Mouse (Mus musculus) yolk sac, embryonic 10.5 days (tissue): ENCODE results near the gene Tusc2.

Experiments
- DNase-seq: peaks from one replicate; pipeline ENCODE4 v3.0.0-alpha.2; 2017; ENCODE audit warnings: low spot score

Gene Tusc2

DNA sequence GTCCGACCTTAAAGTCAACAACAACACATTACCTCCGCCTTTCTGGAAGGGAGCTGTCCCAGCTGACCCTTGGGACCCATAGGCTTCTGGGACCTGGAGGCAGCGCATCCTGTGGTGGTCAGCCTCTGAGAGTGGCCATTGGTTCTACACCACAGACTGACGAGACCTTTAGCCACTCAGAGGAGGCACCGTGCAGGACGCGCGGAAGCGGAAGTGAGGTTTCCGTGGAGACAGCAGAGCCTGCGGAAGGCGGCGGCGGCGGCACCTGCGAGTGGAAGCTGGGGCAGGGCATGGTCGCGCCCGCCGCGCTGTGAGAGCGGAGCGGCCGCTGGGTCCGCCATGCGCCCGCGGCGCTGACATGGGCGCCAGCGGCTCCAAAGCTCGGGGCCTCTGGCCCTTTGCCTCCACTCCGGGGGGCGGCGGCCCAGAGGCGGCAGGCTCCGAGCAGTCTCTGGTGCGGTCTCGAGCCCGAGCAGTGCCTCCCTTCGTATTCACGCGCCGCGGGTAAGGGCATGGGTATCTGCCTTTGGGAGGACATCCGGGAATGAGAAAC lies at the start of gene Tusc2:
Tusc2 (plus strand) TSS at position 227 of the 553 bp plus-strand sequence.
- peak; percentile 95 for DNase-seq

DNA sequence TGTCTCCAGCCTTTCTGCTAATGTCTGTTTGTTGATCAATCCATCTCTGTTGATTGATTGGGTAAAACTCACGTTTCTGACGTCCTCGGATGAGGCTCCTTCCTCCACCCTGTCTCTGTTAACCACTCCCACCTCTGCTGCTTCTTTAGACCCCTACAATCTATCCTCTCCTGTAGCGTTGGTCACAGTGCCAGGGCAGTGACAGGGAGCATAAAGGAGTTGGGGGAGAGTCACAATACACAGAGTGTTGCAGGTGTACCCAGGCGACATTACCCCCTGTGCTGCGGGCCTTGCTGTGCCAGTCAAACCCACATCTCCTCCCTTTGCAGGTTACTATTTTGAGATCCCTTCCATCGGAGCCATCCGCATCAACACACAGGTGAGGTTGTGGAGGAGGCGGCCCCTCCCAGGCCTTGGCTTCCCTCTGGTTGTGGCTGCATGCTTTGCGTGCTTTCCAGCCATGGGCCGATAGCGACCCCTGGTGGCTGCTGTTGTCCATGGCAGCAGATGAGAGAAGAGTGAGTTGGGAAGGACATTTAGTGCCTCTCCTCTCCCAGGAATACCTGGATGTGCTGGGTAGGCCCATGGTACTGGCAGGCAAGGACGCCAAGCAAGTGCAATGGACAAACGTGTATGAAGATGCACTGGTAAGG lies 48.6 kb upstream of the Tusc2 start:
- peak; percentile 70 for DNase-seq

DNA sequence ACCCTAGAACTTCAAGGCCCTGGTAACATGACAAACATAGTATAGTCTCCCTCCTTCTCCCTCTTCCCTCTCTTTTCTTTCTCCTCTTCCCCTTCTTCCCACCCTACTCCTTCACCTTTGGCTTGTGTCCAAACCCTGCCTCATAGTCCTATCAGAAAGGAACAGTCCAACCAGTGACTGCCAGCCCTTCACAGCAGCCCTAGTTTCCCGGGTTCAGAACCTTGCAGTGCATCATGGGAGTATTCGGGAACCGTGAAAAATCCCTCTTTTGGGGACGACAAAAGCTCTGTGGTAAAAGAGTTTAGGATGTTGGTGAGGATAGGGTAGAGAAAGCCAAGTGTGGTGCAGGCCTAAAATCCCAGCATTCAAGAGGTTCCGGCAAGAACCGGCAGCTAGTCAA lies 42.7 kb upstream of the Tusc2 start:
- no peak for DNase-seq

GRCm38 (mm10) chr9:107521190-107521589 lies 41.9 kb upstream of the Tusc2 start:
- no peak for DNase-seq

GRCm38 (mm10) chr9:107521711-107522399 lies 41.2 kb upstream of the Tusc2 start:
- DNase-seq, result no peak

DNA sequence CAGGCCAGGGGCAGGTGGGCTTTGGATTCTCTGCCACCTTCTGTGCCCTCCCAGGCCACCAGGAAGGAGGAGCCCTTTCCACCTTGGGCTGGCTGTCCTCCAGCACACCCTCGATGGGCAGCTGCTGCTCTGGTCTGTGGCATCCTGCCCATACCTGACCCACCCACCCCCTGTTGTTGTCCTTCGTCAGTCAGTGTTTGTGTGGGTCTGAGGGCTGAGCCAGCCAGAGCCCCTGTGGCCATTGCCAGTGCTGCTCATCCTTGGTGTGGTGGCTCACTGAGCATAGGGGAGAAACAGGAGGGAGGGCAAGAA lies 40.7 kb upstream of the Tusc2 start:
- no peak for DNase-seq

DNA sequence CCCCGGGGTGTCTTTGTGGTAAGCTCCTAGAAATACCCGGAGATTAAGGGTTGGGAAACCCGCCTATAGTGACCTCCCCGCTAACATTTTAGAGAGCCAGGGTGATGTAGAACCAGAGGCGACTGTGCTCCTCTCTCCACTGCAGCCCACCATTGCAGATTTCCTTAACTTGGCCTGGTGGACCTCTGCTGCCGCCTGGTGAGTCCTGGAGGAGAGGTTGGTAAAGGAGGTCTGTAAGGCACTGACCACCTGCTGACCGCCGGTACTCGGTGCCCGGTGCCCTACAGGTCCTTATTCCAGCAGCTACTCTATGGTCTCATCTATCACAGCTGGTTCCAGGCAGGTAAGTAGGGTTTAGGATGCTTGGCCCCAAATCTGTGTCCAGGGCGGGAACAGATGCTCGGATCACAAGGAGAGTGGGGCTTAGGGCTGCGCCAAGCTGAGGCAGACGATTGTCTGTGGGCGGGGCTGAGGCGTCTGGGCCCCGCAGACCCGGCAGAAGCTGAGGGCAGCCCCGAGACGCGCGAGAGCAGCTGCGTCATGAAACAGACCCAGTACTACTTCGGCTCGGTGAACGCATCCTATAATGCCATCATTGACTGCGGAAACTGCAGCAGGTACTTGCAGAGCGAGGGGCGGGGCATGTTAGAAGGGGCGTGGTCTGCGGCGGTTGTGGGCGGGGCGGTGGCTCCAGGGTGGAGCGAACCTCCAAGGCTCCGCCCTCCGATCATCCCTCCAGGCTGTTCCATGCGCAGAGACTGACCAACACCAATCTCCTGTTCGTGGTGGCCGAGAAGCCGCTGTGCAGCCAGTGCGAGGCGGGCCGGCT lies 36.6 kb upstream of the Tusc2 start:
- DNase-seq, result peak; percentile 87

GRCm38 (mm10) chr9:107533791-107534407 lies 29.2 kb upstream of the Tusc2 start, which contains the start of gene Tmem115:
TSS of gene Tmem115 (plus strand) at chr9:107533945.
- peak; percentile 94 for DNase-seq

DNA sequence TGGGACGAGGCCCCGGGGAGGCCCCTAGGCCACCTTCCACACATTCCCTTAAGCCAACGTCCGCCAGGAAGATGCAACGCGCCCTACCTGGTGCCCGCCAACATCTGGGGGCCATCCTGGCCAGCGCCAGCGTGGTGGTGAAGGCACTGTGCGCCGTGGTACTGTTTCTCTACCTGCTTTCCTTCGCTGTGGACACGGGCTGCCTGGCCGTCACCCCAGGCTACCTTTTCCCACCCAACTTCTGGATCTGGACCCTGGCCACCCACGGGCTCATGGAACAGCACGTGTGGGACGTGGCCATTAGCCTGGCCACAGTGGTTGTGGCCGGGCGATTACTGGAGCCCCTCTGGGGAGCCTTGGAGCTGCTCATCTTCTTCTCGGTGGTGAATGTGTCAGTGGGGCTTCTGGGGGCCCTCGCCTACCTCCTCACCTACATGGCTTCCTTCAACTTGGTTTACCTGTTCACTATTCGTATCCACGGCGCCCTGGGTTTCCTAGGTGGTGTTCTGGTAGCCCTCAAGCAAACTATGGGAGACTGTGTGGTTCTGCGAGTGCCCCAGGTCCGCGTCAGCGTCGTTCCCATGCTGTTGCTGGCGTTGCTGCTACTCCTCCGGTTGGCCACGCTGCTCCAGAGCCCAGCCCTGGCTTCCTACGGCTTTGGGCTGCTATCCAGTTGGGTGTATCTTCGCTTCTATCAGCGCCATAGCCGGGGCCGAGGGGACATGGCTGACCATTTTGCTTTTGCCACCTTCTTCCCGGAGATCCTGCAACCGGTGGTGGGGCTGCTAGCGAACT lies 28.4 kb upstream of the Tusc2 start:
- peak; percentile 36 for DNase-seq

DNA sequence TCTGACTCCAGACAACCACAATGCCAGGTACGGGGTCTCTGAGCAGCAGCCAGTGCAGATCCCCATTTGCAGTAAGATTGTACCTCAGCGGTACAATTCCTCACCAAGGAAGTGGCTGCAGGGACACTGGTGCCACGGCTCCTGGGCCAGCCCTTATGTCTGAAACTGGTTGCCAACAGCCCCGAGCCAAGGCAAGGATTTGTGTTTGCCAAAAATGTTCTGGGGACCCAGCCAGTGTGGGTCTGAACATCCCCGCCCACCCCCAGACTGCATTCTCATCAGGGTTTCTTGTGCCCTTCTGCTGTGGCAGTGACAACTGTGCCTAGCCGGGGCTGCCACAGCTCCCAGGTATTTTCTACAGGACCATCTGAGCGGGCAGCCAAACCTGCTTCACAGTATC lies 24.8 kb upstream of the Tusc2 start:
- DNase-seq, result no peak

DNA sequence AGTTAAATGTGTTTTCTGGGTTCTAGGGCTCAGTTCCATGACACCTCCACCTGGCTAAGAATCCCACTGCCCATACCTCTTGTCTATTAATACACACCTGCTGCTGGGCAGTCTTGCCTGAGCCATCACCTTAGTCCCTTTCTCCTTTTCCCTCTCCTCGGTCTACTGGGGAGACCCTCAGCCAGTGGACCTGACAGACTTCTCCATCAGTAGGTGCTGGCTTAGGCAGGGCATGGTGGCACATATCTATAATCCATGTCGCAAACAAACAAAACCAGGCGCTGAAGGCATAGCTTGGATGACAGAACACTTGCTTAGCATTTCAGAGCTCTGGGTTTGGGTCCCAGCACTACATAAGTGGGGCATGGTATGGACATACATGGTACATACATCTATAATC lies 24.3 kb upstream of the Tusc2 start:
- DNase-seq, result no peak

GRCm38 (mm10) chr9:107539940-107540339 lies 23.1 kb upstream of the Tusc2 start:
- no peak for DNase-seq

DNA sequence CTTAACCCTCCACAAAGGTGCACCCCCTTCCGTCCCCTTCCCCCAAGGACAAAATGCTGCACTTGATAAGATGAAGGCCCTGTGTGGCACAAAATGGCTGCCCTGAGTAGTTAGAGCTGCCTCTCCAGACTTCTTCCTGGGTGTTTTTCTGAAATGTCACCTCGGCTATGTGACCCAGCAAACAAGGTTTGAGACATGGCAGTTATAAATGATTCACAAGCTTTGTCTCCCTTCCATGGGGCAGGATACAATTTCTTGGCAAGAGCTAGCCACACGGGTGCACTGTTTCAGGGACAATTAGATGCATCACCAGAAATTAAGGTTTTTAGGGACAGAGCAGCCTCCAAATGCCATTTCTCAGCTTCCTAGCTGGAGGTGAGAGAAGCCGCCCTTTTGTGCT lies 22.6 kb upstream of the Tusc2 start:
- DNase-seq, result no peak

DNA sequence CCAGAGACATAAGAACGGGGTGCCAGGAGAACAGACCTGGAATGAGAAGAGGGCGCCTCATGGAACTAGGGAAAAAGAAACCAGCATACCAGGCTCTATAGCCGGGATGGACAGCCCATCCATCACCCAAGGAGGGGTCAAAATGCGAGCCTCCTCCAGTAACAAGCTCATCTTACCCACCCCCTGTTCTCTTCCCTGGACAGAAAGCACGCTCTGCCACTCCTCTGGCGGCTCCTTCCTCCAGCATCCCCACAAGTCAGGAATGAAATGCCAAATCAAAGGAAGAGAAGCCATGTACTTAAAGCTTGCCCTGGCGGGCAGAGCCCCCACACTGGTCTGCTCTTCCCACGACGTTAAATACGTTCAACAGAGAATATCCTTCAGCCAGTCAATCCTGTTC lies 22.1 kb upstream of the Tusc2 start:
- DNase-seq, result no peak

GRCm38 (mm10) chr9:107541474-107542351 lies 21.3 kb upstream of the Tusc2 start, which contains the start of the genes Cyb561d2 and Nprl2:
TSS of gene Cyb561d2 (minus strand) at chr9:107542193.
TSS of gene Nprl2 (plus strand) at chr9:107542226.
- peak; percentile 96 for DNase-seq

DNA sequence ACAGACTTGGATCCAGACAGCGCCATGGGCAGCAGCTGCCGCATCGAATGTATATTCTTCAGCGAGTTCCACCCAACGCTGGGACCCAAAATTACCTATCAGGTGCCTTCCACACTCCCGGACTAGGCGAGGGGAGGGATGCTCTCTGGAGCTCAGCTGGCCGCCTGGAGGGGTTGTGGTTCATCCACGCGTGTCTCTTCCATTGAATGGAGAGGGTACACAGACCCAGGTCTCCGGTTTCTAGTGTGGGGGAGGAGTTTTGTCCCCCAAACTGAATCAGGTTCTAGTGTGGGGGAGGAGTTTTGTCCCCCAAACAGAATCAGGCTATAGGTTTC lies 20.7 kb upstream of the Tusc2 start:
- no peak for DNase-seq

- no peak for DNase-seq
Observed at GRCm38 (mm10) chr9:107542721-107543120, 20.3 kb upstream of the Tusc2 start.

DNA sequence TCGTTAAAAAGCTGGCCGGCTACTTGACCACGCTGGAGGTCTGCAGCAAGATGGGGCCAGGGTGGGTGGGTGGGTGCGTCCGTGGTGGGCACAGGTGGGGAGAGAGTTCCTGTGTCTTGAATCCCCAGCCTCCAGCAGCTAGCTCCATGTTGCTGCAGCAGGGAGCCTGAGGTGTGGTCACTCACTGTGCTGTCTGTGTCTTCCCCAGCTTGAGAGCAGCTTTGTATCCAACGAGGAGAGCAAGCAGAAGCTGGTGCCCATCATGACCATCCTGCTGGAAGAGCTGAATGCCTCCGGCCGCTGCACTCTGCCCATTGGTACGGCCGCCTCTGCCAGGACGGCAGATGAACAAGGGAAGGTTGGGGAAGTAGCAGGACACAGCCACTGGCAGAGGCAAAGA lies 19.8 kb upstream of the Tusc2 start:
- no peak for DNase-seq

DNA sequence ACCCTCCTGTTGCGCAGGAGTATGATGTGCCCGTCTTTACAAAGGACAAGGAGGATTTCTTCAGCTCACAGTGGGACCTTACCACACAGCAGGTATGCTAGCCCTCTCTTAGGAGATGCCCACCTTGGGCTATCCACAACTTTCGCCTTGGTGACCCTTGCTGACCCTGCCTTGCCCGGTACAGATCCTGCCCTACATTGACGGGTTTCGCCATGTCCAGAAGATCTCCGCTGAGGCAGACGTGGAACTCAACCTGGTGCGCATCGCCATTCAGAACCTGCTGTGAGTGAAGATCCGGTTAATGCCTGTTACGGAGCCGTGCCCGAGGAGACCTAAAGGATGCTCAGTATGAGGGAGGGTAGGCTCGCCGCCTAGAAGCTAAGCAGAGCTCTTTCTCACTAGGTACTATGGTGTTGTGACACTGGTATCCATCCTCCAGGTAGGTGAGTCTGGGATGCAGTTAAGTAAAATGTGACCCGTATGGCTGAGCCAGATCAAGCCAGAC lies 18.8 kb upstream of the Tusc2 start:
- DNase-seq, result no peak

- no peak for DNase-seq
Observed at GRCm38 (mm10) chr9:107544729-107545128, 18.3 kb upstream of the Tusc2 start.
